Mouse (Mus musculus) C2C12 (cell line): Measurements from ENCODE around the gene Arhgef12. TPM values are rescaled to one million over a fixed set of nuclear protein-coding genes. Genes with fewer than 3 reads are reported as not detected.

Source experiments
- H3K27me3 ChIP-seq: one replicate; pipeline ENCODE4 v1.6.1; 2011; ENCODE audit not compliant: control insufficient read depth, insufficient read depth, insufficient read length
- H3K36me3 ChIP-seq: one replicate; pipeline ENCODE4 v1.6.1; 2011; ENCODE audit not compliant: control insufficient read depth, insufficient read depth
- H3K4me3 ChIP-seq: one replicate; pipeline ENCODE4 v1.5.1; 2011; ENCODE audit warnings: mild to moderate bottlenecking, control low read depth; ENCODE audit not compliant: poor library complexity, insufficient read depth, severe bottlenecking
- H3K79me2 ChIP-seq: one replicate; pipeline ENCODE4 v1.6.1; 2011; ENCODE audit not compliant: control insufficient read depth, insufficient read depth
- H3K79me3 ChIP-seq: one replicate; pipeline ENCODE4 v1.6.1; 2011; ENCODE audit warnings: low read depth, control low read depth
- H3ac ChIP-seq: one replicate; pipeline ENCODE3; 2011; ENCODE audit warnings: low read depth; ENCODE audit not compliant: control insufficient read depth, insufficient read length
- CEBPB ChIP-seq: IDR thresholded peaks from one replicate; pipeline ENCODE4 v1.6.1; 2011; ENCODE audit warnings: low read depth, mild to moderate bottlenecking, control low read depth, moderate library complexity
- CTCF ChIP-seq: IDR thresholded peaks from one replicate; pipeline ENCODE4 v1.5.1; 2011; ENCODE audit not compliant: control insufficient read depth, insufficient read depth, insufficient read length
- FOSL1 ChIP-seq: IDR thresholded peaks from one replicate; pipeline ENCODE4 v1.8.0; 2011; ENCODE audit warnings: mild to moderate bottlenecking, low read length; ENCODE audit not compliant: poor library complexity, insufficient read depth, severe bottlenecking
- MAX ChIP-seq: IDR thresholded peaks from one replicate; pipeline ENCODE4 v1.6.1; 2011; ENCODE audit warnings: mild to moderate bottlenecking, control low read depth
- MYOD1 ChIP-seq: IDR thresholded peaks from one replicate; pipeline ENCODE4 v1.6.1; 2011; ENCODE audit warnings: low read depth; ENCODE audit not compliant: control insufficient read depth, insufficient read length
- MYOG ChIP-seq: IDR thresholded peaks from one replicate; pipeline ENCODE4 v1.6.1; 2011; ENCODE audit not compliant: control insufficient read depth, insufficient read length; ENCODE audit errors: extremely low read depth
- USF1 ChIP-seq: IDR thresholded peaks from one replicate; pipeline ENCODE4 v1.6.1; 2011; ENCODE audit warnings: low read depth, mild to moderate bottlenecking, control low read depth, moderate library complexity
- polyA plus RNA-seq: library from polyadenylated mRNA; unstranded; fragments of >200 nt; fragmentation: generic; extraction: Trizol; gene quantifications from one replicate; pipeline ENCODE4 v1.2.1, GENCODE M21; 2012; ENCODE audit warnings: missing spikeins

The Arhgef12 gene
- polyA plus RNA-seq, 1 experiment: 13.8 TPM

GRCm38 (mm10) chr9:43096337-43096736 lies 10.7 kb downstream of the Arhgef12 start:
- no peak overlapping the region for H3K4me3 ChIP-seq
- TF ChIP-seq FOSL1 (no peak), MYOD1 (peak; percentile 10), MYOG (no peak), CEBPB (no peak), USF1 (no peak), MAX (peak; percentile 85), CTCF (no peak)

GRCm38 (mm10) chr9:43094828-43095227 lies 12.2 kb downstream of the Arhgef12 start:
- Histone ChIP-seq H3K79me2 (peaks cover 94% of the 10 kb centered on the region), H3ac (no peak overlapping the region), H3K79me3 (peaks cover 72% of the 10 kb centered on the region), H3K36me3 (no peaks in the 10 kb centered on the region), H3K27me3 (no peaks in the 10 kb centered on the region), H3K4me3 (no peak overlapping the region)
- no peak for TF ChIP-seq CEBPB
- TF ChIP-seq MYOG: no peak
- TF ChIP-seq MAX: no peak
- no peak for TF ChIP-seq CTCF
- no peak for TF ChIP-seq MYOD1
- TF ChIP-seq FOSL1: no peak
- TF ChIP-seq USF1: no peak

More at GRCm38 (mm10) chr9:43096337-43096736, 10.7 kb downstream of the Arhgef12 start:
- Histone ChIP-seq H3K79me2 (peaks cover 94% of the 10 kb centered on the region), H3ac (no peak overlapping the region), H3K36me3 (no peaks in the 10 kb centered on the region), H3K27me3 (no peaks in the 10 kb centered on the region), H3K79me3 (peaks cover 75% of the 10 kb centered on the region)

- TF ChIP-seq MYOD1 (no peak), FOSL1 (no peak), USF1 (no peak), MAX (no peak), MYOG (no peak), CTCF (no peak), CEBPB (no peak)
- no peaks in the 10 kb centered on the region for H3K27me3 ChIP-seq
- no peaks in the 10 kb centered on the region for H3K36me3 ChIP-seq
- no peak overlapping the region for H3ac ChIP-seq
- H3K79me3 ChIP-seq: peaks cover 73% of the 10 kb centered on the region
- H3K4me3 ChIP-seq: no peak overlapping the region
- H3K79me2 ChIP-seq: peaks cover 94% of the 10 kb centered on the region
Measured at GRCm38 (mm10) chr9:43093803-43094202, 13.2 kb downstream of the Arhgef12 start.

- Histone ChIP-seq H3K79me3 (peaks cover 80% of the 10 kb centered on the region), H3K27me3 (no peaks in the 10 kb centered on the region), H3K4me3 (no peak overlapping the region), H3ac (no peak overlapping the region), H3K79me2 (peaks cover 100% of the 10 kb centered on the region), H3K36me3 (no peaks in the 10 kb centered on the region)
- TF ChIP-seq CTCF: no peak
- TF ChIP-seq CEBPB: no peak
- no peak for TF ChIP-seq MYOG
- TF ChIP-seq MAX: no peak
- no peak for TF ChIP-seq USF1
- no peak for TF ChIP-seq MYOD1
- TF ChIP-seq FOSL1: no peak
Measured at GRCm38 (mm10) chr9:43085686-43086285, 21.3 kb downstream of the Arhgef12 start.

- no peak for TF ChIP-seq MAX
- no peak for TF ChIP-seq CEBPB
- TF ChIP-seq USF1: no peak
- no peak for TF ChIP-seq FOSL1
- no peak for TF ChIP-seq MYOG
- TF ChIP-seq CTCF: no peak
- TF ChIP-seq MYOD1: no peak
Measured at GRCm38 (mm10) chr9:43084496-43085362, 22.3 kb downstream of the Arhgef12 start.

More at GRCm38 (mm10) chr9:43084496-43085362, 22.3 kb downstream of the Arhgef12 start:
- Histone ChIP-seq H3K79me3 (peaks cover 82% of the 10 kb centered on the region), H3ac (no peak overlapping the region), H3K27me3 (no peaks in the 10 kb centered on the region), H3K36me3 (no peaks in the 10 kb centered on the region), H3K79me2 (peaks cover 100% of the 10 kb centered on the region), H3K4me3 (no peak overlapping the region)
